Mouse (Mus musculus) embryo, embryonic 10 days (tissue): ENCODE data around the gene Exoc3l.

Experiments
- DNase-seq: peaks from one replicate; pipeline ENCODE4 v3.0.0-alpha.2; 2015; ENCODE audit warnings: low spot score

The Exoc3l gene

GRCm38 (mm10) chr8:105313622-105314402, 17.9 kb upstream of the Exoc3l start:
- peak; percentile 46 for DNase-seq

DNA sequence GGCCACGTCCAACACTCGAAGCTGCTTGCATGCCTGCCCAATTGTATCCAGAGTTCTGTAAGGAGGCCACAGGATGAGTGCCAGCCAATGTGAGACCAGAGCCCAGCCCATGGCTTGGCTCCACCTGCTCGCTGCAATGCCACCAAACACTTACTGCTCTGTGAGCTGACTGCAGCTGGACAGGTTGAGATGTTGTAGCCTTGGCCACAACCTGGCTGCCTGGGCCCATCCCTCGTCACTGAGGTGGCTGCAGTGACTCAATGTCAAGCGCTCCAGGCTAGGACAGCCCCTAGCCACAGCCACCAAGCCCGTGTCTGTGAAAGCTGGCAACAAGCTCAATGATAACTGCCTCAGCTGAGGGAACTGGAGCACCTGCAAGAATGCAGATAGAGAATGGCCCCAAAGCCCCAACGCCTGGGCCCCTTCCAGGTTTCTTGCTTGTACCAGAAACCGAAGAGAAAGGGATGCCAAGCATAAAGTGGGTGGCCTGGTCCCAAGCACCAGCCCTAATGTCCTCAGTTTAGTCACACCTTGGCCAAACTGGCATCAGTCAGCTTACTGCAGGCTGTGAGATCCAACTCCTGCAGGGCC, 17.1 kb upstream of the Exoc3l start:
- DNase-seq = no peak

- DNase-seq = no peak
Observed at GRCm38 (mm10) chr8:105311718-105312117, 15.8 kb upstream of the Exoc3l start.

DNA sequence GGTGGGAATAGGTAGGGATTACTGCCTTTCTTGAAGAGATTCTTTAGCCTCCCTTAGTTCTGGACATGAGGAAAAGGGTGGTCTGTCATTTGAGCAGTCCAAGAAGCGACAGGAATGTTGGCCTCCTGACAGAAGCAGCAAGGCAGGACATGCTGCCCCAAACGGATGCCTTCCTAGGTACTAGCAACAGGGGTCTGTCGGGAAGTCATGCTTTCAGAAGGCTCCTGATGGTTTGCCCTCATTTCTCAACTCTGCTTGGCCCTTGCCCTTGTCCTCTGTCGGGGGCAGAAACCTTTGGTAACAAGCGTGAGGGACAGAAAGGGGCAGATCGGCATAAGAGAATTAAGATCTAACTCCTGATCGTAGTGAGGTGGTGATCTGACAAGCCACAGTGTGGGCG, 14.2 kb upstream of the Exoc3l start:
- no peak for DNase-seq

- DNase-seq = no peak
Observed at GRCm38 (mm10) chr8:105309142-105309847, 13.4 kb upstream of the Exoc3l start.

- DNase-seq = no peak
Observed at GRCm38 (mm10) chr8:105308428-105308827, 12.5 kb upstream of the Exoc3l start.

DNA sequence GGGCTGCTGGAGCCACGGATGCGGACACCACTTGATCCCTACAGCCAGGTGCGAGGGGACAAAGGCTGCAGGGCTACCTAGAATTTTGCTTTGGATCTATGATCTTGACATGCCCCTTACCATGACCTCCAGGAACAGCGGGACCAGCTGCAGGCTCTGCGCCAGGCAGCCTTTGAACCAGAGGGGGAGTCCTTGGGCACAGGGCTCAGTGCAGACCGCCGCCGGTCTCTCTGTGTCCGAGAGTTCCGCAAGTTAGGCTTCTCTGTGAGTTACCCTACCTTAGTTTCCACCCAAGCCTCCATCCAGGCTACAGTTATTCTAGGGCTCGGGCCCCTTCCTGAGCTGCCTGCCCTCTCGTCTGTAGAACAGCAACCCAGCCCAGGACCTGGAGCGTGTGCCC, 11.8 kb upstream of the Exoc3l start:
- DNase-seq = no peak

DNA sequence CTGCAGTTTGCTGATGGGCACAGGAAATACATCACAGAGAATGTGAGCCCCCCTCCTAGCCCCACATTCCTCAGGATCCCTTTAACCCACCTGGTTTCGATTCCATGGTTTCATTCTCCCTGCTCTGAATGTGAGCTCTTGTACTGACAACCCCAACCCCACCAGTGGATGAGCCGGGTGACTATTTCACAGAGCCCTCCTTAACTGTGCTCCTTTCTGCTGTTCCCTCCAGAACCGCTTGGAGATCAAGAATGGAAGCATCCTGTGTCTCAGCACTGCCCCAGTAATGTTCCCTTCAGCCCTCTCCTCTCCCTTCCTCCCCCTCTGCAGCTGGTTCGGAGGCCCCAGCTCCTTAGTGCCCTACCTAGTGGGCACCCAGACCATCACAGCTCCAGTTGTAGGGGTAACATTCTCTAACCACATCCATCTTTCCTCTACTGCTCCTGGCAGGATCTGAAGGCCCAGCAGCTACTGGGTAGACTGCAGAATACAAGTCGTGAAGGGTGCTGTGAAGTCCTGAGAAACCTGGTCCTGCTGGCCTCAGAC, 10.3 kb upstream of the Exoc3l start:
- no peak for DNase-seq

DNA sequence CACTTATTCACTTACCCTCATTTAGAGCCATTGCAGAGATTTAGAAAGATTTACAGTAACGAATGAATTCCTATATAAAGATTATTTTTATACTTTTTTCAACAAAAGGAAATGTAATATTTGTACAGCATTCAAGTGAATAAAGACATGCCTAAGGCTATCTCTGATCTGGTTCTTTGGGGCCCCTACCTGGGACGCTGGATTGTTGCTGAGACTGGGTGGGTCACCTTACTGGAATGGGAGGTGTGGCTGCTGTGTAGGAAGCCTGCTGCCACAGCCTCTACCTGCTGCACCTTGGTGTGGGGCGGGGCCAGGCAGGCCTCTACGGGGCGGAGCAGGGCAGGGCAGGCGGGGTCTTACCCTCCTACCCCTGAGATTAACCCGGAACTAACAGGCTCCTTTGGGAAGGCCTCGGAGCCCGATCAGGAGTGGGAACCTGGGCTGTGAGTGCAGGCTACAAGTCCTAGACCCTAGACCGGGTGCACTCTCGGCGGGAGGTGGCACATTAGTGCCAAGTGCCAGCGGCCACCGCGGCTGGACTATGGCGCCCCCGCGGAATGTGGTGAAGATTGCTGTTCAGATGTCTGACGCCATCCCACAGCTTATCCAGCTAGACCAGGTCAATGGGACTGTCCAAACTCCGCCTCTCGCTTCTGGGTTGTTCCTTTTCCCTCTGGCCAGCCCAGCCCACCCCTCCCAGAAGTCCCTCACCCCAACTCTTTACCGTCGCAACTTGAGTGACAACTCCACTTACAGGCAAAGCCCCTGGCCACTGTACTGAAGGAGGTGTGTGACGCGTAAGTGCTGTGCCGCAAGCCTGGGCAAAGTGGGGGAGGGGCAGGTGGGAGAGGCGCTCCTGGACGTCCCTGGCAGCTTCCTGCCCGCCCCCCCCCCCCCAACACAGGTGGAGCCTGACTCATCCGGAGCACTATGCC, 9.6 kb upstream of the Exoc3l start, which contains the start of gene Elmo3:
Gene Elmo3, plus strand, starts transcription at position 391 of the 935 bp plus-strand sequence.
- peak; percentile 63 for DNase-seq

GRCm38 (mm10) chr8:105304325-105305210, 8.7 kb upstream of the Exoc3l start:
- no peak for DNase-seq

- DNase-seq = no peak
Observed at GRCm38 (mm10) chr8:105303874-105304273, 8.0 kb upstream of the Exoc3l start.

DNA sequence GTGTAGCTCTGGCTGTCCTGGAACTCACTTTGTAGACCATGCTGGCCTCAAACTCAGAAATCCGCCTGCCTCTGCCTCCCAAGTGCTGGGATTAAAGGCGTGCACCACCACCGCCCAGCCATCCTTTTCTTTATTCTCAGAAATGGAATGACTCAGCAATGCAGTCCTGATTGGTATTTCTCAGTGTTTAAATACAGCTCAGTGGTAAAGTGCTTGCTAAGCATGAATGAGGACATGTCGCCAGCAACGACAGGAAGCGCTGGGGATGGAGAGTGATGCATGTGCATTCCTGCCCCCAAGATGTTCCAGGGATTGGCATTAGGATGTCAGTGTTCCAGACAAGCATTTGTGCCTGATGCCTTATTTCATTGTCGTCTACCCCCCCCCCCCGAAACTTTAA, 7.5 kb upstream of the Exoc3l start:
- no peak for DNase-seq

DNA sequence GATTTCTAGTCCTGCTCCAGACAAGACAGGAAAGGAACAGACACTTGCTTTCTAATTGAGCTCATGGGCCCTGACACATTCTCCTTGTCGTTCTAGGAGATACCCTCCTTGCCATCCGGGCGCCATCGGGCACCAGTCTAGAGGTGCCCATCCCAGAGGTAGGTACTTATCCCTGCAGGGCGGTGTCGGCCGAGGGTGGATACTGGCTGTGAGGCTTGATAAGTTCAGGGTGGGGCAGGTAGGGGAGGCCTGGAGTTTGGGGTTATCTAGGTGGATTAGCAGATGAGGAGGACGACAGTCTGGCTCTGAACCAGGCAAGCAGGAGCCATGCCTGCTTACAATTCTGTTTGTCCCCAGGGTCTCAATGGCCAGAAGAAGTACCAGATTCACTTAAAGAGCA, 4.1 kb upstream of the Exoc3l start:
- DNase-seq = no peak

DNA sequence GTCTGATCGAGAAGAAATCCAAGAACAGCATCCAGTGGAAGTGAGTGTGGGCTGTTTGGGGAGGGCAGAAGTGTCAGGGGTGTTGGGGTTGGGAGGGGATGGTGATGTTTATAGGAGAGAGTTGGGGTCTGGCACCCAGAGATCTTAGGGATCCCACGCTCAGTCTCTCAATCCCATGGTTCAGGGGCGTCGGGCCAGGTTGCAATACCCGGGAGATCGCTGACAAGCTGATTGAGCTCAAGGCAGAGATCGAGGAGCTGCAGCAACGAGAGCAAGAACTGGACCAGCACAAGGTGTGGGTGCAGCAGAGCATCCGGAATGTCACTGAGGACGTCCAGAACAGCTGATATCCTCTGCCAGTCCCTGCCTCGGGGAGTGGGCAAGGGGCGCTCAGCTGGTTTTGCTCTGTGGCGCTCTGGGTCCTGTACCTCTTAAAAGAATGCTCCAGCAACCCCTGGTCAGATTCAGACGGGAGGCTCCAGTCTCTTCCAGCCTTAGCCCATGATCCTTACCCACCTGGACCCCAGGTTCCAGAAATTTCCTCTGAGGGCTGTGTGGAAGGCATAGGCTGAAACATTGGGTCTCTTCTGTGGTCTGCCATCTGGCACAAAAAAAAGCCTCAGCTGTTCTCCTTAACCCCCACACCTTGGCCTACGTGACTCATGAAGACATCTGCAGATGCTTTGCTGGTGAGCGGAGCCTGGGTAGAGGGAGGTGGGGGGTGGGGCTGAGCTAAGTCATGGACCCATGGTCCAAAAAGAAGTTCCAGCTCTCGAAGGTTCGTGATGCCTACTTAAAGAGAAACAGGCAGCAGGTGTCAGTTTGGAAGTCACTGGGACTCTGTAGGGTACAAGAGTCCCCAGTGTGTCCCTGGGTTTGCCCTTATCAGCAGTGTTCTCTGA, 2.7 kb upstream of the Exoc3l start:
- no peak for DNase-seq

- peak; percentile 98 for DNase-seq
Observed at GRCm38 (mm10) chr8:105297511-105298192, 1.8 kb upstream of the Exoc3l start, which contains the start of gene E2f4. TSS of gene E2f4 (plus strand) at chr8:105297663.

DNA sequence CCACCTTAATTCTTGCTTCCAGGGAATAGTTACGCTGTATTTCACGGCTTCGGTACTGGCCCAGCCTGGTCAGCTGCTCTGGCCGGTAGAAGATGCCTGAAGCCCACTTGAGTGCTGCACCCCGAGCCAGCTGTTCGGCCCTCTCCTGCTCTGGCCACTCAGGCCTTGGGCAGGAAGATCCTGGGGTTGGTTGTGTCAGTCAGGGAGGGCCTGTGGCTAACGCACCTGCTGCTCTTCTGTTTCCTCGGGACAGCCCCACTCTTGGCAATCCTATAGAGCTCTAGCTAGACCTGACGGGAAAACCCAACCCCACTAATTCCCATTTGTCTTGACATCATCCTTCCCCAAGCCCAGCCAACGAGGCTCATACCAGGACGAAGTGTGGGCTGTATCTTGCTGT, 645 bp downstream of the Exoc3l start:
- no peak for DNase-seq

- DNase-seq = no peak
Observed at GRCm38 (mm10) chr8:105294776-105295175, 1.1 kb downstream of the Exoc3l start.

DNA sequence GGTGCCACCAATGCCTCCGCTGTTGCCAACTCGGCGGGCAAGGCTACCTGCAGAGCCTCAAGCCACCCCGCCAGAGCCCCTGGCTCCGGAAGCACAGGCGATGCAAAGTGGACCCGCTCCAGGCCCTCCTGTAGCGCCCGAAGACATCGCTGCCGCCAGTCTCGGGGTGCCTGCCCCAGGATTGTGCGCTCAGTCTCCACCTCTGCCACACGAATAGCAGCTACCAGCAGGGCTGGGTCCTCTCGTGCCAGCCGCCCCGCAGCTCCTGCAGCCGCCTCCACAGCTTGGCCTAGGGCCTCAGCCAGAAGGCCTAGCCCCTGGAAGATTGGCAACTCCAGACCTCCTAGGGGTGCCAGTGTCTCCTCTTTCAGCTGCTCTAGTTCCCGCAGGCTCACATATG, 2.5 kb downstream of the Exoc3l start:
- DNase-seq = no peak

- no peak for DNase-seq
Observed at GRCm38 (mm10) chr8:105292471-105292870, 3.4 kb downstream of the Exoc3l start.
